Mouse (Mus musculus) gastrocnemius, postnatal 14 days (tissue): ENCODE results near the gene Myef2. TPM values are rescaled to one million over a fixed set of nuclear protein-coding genes. Genes with fewer than 3 reads are reported as not detected.
"Not testable (repeated sequence)": the region's sequence is repeated elsewhere in the genome, so short reads cannot be mapped to it uniquely, and the experiment has no call there.

Experiments
- DNase-seq: peaks from one replicate; pipeline ENCODE4 v3.0.0; 2021; ENCODE audit warnings: mixed read lengths
- intact Hi-C: fragments of 180-260 bp; cut with DNase I; formaldehyde crosslinking; loops from one replicate; pipeline ENCODE4 v1.15.1; 2025; ENCODE audit warnings: low total_unique reads
- long read RNA-seq, 2 experiments: library from polyadenylated mRNA; stranded (forward); transcript quantifications; one replicate each; pipeline ENCODE4 v2.0.0; 2021
- total RNA-seq, 2 experiments: library from RNA; stranded (reverse); gene quantifications; 2 replicates each; pipeline ENCODE4 v1.2.3; 2021

The Myef2 gene
- 1 to 10 TPM; 6.9 TPM for total RNA-seq
- long read RNA-seq, experiment 1, partial matches to known transcripts = 0 of 2 reads
- long read RNA-seq, experiment 1, other reads (novel, unspliced or antisense) = 2 of 2 reads
- long read RNA-seq, experiment 2, partial matches to known transcripts = 1 of 7 reads
- long read RNA-seq, experiment 2, other reads (novel, unspliced or antisense) = 6 of 7 reads

DNA sequence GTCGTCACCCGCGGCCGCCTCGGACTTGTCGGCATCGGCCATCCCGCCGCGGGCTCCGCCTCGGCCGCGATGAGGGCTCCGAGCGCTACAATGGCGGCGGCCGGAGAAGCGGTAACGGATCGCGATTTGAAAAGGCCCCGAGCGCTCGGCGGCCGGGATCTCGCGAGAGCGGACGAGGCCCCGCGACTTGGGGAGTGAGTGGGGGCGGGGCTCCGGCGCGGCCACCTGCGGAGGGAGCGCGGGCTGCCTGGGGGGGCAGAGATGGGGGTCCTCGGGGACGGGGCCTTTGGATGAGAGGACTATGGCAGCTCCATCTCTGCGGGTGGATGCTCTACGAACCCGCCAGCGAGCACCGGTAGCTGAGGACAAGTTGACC, at the start of gene Myef2:
Gene Myef2 (minus strand): TSS at position 185 of the 376 bp plus-strand sequence.
- peak; percentile 86 for DNase-seq
- intact Hi-C loops = no loop called here

DNA sequence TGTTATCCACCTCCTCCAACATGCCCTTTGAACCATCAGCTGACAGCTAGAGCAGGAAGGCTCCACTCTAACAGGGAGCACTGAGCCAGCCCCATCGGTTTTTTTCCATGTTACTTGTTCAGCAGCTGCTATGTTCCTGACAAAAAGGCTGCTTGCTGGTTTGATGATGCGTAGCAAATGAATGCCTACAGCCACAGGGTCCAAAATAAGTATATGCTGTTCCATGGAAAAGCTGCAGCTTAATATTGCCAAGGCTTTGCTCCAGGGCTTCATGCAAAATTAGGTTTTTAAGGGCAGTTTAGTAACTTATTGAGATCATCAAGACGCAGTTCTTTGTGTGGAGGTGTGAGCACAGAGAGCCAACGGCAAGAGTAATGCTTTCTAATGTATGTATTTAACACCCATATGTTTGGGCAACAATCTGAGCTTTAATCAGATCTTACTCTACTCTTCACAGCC, 38.6 kb upstream of the Myef2 start:
- intact Hi-C loops = no loop called here
- DNase-seq = no peak

DNA sequence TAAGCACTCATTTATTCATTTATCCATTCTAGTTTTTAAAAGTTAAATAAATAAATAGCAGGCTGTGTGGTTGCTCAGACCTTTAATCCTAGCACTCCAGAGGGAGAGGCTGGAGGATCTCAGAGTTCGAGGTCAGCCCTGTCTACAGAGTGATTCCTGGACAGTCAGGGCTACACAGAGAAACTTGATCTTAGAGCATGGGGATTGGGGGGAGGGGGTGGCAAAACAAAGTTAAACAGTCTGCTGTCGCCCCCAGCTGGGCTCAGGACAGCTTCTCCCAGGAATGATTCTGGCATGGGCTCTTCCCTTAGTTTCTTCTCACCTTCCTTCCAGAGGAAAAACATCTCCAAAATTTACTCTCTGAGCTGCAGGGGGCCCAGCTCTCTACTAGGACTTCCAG, 32.0 kb upstream of the Myef2 start:
- intact Hi-C loops = no loop called here
- DNase-seq = no peak

DNA sequence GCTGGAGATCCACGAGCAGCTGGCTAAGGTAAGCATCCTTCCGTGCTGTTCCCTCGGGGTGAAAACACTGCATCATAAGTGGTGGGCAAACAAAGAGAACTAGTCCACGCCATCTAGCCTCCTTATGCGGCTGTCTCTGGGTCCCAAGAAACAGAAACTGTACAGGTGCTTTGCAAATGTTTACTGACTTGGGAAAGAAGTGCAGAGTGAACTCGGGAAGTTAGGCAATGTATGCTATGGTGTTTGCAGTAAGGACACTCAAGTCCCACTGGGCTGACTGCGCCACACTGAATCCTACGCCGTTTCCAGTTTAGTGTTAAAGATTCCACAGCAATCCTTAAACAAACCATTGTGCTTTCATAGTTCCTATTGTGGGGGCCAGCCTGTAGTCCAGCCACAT, 30.8 kb upstream of the Myef2 start:
- intact Hi-C loops = no loop called here
- DNase-seq = no peak

DNA sequence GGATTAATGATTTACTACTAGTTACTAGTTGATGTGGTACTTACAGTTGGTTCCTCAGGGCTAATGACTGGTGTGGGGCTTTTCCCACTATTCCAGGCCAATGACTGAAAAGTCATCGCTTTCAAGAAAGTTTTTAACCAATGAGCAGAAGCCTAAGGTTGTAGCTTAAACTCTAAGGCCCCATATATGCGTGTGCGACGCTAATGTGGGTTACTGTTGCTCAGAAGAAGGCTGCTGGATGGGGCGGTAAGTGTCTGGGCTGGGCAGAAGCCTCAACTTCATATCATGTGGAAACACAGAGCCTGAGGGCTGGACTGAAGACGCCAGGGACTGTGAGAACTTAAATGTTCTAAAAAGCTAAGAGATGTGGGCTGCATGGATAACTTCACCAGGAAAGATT, 28.9 kb upstream of the Myef2 start, which contains the start of gene Slc12a1:
Gene Slc12a1 (plus strand): TSS at position 118 of the 400 bp plus-strand sequence.
- no peak for DNase-seq
- intact Hi-C loops = no loop called here

DNA sequence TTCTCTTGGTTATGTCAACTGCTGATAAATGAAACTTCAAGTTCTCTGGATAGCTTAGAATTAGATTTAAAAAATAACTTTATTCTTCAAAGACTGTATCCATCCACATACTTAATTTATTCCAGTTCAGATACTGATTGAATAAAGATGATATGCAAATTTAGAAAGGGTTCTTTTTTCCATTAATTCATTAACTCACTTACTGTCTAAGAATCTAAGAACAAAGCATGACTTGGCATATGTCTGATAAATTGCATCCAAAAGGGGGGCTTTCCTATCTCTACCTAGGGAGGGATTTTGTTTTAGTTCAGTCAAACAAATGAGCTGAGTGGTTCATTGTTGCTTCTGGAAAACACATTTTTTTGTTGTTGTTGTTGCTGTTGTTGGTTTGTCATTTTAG, 18.9 kb upstream of the Myef2 start:
- DNase-seq = no peak
- intact Hi-C loops = no loop called here

DNA sequence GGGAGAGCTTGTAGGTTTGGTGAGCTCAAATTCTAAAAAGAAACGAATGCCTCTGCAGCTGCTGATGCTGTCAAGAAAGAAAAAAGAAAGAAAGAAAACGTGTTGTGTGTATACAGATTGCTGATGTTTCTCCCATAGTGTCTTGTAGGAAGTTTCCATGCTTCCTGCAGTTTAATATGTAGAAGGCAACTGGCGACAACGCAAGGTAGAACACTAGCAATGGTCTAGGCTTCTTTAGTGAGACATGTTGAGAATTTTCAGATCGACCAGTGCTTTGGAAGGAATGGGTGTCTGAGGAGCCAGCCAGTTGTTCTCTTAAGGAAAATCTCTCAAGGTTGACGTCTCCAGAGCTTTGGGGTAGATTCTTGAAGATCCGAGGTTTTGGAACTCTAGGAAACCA, 13.4 kb upstream of the Myef2 start:
- no peak for DNase-seq
- intact Hi-C loops = no loop called here

DNA sequence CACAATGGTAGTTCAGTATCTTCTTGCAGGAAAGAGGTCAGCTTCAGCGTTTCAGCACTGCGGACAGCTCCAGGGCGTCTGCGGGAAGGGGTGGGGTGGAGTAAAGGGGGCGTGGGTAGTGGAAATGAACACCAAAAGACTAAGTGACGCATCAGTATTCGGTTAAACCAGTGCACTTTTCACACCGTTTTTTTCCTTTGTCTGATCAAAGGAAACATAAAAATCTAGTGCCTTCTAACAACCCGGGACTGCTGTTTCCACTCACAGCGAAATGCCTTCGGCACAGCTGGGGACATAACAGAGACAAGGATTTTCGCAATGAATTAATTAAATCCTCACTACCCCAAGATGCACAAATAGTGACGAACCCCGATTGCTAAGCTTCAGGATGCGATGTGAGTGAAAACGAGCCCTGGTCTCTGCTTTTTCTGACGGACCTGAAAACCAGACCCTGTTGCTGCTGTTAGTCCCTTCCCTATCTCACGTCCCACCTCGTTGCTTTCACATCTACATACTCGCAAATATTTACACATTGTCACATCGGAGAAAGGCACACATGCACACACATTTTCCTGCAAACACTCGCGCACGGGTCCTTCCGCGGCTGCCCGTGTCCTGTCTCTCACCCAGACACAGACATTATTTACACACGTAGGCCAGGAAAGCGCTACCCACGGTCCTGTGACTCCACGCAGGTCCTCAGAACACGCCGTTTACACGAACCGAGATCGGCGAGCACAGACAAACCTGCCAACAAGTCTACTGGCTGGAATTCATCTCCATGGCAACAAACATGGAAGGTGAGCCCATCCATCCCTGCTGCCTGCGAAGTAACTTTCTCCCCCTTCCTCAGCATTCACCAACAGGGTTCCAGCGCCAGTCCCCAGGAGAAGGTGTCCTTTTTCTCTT, 12.7 kb upstream of the Myef2 start, which contains the start of gene Ctxn2:
Gene Ctxn2 (plus strand): TSS at position 790 of the 909 bp plus-strand sequence.
- DNase-seq = peak; percentile 80
- intact Hi-C loops = no loop called here

DNA sequence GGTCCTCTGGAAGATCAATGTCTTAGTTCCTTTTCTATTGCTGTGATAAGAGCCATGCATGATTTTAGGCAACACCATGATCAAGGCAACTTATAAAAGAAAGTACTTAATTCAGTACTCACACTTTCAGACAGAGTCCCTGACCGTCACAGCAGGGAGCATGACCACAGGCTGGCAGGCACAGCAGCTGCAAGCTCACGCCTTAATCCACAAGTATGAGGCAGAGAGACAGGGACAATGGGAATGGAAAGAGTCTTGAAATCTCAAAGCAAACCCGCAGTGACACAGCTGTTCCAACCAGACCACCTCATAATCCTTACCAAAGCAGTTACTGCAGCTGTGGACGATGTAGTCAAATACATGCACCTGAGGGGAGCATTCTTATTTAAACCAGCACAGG, 10.7 kb upstream of the Myef2 start:
- intact Hi-C loops = no loop called here
- no peak for DNase-seq

DNA sequence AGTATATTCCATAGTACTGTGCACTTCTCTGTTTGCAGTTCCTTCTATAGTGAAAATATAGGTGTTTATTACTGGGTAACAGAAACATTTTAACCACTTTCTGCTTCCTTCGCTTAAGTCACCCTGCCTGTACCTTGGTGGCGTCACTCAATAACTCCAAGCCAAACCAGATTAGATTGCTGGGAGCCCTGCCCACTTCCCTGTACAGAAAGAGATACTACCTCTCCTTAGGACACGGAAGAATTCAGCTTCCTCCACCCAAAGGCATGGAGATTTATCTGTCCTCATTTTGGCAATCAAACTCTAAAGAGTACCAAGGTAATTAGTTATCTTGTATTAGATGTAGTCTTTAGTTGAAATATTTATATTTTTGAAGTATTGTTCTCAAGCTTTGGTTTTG, 3.3 kb upstream of the Myef2 start:
- DNase-seq = no peak
- intact Hi-C loops = no loop called here

DNA sequence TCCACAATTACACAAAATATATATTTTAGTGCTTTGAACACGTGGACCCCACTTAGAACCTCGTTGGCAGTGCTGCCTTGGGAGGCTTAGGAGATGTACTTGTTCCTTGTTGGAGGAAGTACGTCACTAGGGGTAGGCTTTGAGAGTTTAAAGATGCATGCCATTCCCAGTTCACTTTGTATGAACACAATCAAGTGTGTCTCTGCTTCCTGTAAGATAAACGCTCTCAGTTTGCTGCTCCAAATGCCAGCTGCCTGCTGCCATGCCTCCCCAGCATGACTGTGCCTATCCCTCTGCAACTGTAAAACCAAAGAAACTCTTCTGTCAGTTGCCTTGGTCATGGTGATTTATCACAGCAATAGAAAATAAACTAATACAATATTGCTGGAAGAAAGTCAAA, 2.4 kb upstream of the Myef2 start:
- intact Hi-C loops = no loop called here
- DNase-seq = no peak

DNA sequence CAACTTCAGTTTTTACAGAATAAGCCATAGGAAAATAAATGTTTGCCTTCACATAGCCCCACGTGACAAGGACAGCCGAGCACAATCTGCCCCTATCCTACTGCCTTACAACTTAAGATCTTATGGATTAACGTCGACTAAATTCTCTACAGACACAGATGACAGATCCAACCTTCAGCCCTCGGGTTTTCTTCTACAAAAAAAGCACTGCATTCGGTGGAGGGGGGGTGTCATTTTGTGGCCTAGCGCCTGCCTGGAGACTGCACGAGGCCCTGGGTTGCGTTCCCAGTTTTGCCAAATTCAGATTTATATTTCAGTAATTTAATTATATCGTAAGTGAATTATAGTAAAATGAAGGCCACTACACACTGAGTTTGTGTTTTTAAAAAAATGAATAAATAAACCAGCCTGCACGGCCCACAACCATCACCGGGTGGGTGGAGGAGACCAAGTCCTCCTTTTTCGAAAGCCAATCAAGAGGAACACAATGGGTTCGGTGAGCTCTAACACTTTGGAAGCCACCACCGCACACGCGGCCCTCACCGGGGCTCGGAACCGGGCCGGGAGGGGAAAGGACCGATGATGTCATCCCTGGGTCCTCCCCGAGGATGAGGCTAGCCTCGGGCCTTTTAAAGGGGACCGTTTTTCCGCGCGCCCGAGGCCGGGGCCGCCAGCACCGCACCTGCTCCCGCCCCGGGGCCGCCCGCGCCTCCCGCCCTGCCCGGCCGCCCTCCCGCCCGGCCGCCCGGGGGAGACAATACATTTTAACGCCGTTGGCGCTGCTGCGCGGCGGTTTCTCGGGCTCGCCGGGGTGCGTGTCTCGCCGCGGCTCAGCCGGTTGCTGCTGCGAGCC, 611 bp downstream of the Myef2 start:
- peak; percentile 32 for DNase-seq
- intact Hi-C loops = no loop called here

DNA sequence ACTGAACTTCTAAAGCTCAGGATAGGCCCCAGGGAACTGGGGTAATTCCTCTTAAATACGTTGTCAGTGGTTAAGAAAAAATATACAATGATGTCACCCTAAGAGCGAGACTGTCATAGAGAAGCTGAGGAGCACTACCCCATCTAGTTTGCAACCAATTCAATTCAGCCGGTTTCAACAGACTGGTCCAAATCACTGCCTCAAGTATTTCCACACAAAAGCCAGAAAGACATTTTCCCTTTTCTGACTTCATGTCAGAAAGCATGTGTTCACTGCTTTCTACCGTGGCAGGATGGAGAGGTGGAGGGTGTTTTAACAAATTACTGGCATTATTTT, 1.2 kb downstream of the Myef2 start:
- intact Hi-C loops = no loop called here
- DNase-seq = no peak

DNA sequence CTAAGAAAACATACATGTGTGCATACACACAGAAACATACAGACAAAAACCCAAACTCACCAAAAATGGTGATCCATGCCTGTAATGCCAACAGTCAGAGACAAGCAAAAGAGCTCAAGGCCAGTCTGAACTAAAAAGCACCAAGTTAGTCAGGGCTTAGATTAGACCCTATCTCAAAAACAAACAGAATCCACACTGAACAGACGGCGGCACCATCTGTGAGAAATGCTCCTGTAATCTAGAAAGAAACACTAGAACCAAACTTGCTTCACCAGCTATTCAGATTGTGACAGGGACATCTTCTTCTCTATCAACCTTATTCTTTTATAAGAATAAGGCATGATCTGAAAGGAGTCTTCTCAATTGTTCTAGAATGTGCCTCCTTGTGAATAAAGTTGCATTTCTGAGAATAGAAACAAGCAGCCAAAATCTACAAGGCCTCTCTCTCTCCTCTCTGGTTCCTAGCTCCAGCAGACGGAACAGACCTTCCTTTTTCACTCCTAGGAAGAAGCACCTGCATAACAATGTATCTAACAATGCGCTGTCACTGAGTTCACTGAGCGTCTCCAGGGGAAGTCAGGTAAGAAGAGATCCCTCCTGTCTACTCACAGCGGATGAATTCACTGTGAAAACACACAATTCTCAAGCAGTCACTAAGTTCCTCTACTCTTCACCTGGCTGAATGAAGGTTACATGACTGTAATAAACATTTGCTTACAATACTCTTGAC, 3.9 kb downstream of the Myef2 start:
- no peak for DNase-seq
- intact Hi-C loops = no loop called here

DNA sequence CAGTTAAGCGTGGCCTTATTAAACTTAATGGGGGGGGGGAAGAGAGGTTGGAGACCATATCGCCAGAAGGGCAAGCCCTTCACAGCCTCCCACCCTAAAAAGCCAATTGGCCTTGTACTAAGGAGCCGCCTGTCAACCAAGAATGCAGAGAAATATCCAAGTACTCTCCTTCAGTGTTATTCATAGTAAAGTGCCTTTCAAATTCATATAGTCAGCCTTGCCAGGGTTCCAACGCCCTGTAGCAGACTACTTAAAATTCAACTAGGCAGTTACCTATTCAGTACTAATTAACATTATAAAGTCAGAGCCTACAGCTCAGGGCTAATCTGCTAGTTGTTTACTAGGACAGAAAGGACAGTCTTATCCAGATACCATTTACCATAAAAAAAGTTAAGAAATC, 16.9 kb downstream of the Myef2 start:
- DNase-seq, intact Hi-C loops: not testable (repeated sequence)

DNA sequence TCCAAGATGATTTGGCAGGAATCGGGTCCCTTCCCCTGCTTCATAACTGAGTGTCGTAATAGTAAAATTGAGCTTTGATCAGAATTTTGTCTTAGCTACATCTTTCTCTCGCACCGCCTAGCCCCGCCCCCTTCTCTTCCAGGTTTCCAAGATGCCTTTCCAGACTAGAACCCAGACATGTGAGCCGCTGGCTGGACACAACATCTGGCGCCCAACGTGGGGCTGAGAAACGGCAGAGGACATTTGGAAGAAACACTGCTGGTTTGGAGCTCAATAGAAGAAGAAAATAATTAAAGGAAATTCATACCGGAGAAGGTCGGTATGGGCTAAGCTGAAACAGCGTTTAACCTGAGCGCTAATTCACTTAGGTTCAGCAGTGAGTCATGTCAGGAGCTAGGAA, 19.0 kb downstream of the Myef2 start:
- intact Hi-C loops, DNase-seq: not testable (repeated sequence)

DNA sequence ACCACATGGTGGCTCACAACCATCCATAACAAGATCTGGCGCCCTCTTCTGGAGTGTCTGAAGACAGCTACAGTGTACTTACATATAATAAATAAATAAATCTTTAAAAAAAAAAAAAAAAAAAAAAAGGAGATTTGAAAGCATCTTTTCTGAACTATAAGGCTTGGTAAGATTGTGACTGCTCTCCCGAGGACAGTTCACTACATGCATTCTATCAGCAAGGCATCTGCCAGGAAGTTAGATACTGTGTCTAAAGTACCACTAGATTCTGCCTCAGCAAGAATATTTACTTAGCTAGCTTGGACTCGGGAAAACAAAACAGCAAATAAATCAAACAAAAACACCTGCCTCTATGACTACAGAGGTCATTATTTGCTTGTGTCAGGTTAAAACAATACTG, 31.3 kb downstream of the Myef2 start:
- DNase-seq, intact Hi-C loops: not testable (repeated sequence)

DNA sequence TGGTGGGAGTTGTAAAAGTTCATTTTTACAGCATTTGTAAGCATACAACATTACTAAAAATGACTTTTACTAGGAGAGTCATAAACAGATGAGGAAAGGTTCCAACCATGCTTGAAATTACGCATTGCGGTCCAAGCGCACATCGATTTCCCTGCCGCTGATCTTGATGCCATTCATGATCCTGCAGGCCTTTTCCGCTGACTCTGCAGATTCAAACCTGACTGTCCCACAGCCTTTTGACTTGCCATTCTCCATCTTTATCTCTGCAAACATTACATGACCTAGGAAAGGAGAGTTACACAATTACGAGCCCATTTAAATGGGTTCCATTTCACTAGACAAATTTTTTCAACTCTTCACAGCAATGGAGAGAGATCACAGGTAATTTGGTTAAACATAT, 34.7 kb downstream of the Myef2 start:
- no peak for DNase-seq
- intact Hi-C loops = no loop called here

DNA sequence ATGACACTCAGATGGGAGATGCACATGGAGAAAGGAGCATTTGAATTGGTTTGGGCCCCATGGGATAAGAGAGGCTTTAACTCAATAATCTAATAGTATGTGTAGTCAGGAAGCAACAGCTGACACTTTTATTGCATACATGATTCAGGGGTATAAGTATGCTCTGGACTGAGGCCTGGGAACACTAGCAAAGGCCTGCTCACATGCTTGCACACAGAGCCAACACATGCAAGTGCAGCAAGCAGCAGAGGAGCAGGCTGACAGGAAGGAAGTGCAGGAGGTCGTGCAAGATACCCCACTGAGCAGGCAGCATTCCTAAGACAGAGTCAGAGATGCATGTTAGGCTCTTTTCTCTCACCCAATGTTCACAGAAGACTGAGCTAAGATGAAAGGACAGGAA, 39.6 kb downstream of the Myef2 start:
- intact Hi-C loops = no loop called here

More for the DNA sequence above, 39.6 kb downstream of the Myef2 start:
- DNase-seq = no peak
